Mouse (Mus musculus) kidney, adult 11 months (tissue): ENCODE measurements around the gene Capn10.
"Not testable (repeated sequence)": the region's sequence is repeated elsewhere in the genome, so short reads cannot be mapped to it uniquely, and the experiment has no call there.

Source experiments
- DNase-seq: peaks from one replicate; pipeline ENCODE4 v3.0.0; 2022

The Capn10 gene

GRCm38 (mm10) chr1:92920474-92921200 is 13.5 kb upstream of the Capn10 start:
- no peak for DNase-seq

GRCm38 (mm10) chr1:92921496-92921895 is 12.7 kb upstream of the Capn10 start:
- DNase-seq: no peak

GRCm38 (mm10) chr1:92930171-92930706 is 3.9 kb upstream of the Capn10 start:
- DNase-seq: peak; percentile 82

GRCm38 (mm10) chr1:92933611-92934010 is 565 bp upstream of the Capn10 start:
- no peak for DNase-seq

GRCm38 (mm10) chr1:92935054-92935962 is 1.1 kb downstream of the Capn10 start:
- DNase-seq: no peak

- no peak for DNase-seq
These were observed 1.8 kb downstream of the Capn10 start for GRCm38 (mm10) chr1:92935977-92936376.

- DNase-seq: peak; percentile 54
These were observed 2.3 kb downstream of the Capn10 start for GRCm38 (mm10) chr1:92936467-92936866.

GRCm38 (mm10) chr1:92937797-92938196 is 3.6 kb downstream of the Capn10 start:
- DNase-seq: no peak

GRCm38 (mm10) chr1:92939746-92940145 is 5.6 kb downstream of the Capn10 start:
- no peak for DNase-seq

GRCm38 (mm10) chr1:92943219-92943989 is 9.2 kb downstream of the Capn10 start:
- no peak for DNase-seq

GRCm38 (mm10) chr1:92947966-92948365 is 13.8 kb downstream of the Capn10 start:
- DNase-seq: no peak

GRCm38 (mm10) chr1:92949426-92949825 is 15.2 kb downstream of the Capn10 start:
- DNase-seq: no peak

GRCm38 (mm10) chr1:92950607-92951006 is 16.4 kb downstream of the Capn10 start, which contains the start of gene Gpr35:
Gpr35 (plus strand) TSS chr1:92950865.
- DNase-seq: no peak

GRCm38 (mm10) chr1:92953641-92954040 is 19.5 kb downstream of the Capn10 start:
- no peak for DNase-seq

- peak; percentile 62 for DNase-seq
These were observed 22.6 kb downstream of the Capn10 start for GRCm38 (mm10) chr1:92956571-92957335.

- DNase-seq: no peak
These were observed 24.8 kb downstream of the Capn10 start for GRCm38 (mm10) chr1:92958999-92959398.

- DNase-seq: not testable (repeated sequence)
These were observed 36.6 kb downstream of the Capn10 start for GRCm38 (mm10) chr1:92970791-92971190.

- DNase-seq: no peak
These were observed 38.0 kb downstream of the Capn10 start for GRCm38 (mm10) chr1:92971879-92972795.

GRCm38 (mm10) chr1:92972854-92973253 is 38.7 kb downstream of the Capn10 start:
- DNase-seq: no peak

- peak; percentile 38 for DNase-seq
These were observed 42.0 kb downstream of the Capn10 start for GRCm38 (mm10) chr1:92976141-92976566.

GRCm38 (mm10) chr1:92978645-92979044 is 44.5 kb downstream of the Capn10 start:
- DNase-seq: no peak
